Mouse (Mus musculus): Measurements from ENCODE around the gene Pard3b.

The Pard3b gene

DNA sequence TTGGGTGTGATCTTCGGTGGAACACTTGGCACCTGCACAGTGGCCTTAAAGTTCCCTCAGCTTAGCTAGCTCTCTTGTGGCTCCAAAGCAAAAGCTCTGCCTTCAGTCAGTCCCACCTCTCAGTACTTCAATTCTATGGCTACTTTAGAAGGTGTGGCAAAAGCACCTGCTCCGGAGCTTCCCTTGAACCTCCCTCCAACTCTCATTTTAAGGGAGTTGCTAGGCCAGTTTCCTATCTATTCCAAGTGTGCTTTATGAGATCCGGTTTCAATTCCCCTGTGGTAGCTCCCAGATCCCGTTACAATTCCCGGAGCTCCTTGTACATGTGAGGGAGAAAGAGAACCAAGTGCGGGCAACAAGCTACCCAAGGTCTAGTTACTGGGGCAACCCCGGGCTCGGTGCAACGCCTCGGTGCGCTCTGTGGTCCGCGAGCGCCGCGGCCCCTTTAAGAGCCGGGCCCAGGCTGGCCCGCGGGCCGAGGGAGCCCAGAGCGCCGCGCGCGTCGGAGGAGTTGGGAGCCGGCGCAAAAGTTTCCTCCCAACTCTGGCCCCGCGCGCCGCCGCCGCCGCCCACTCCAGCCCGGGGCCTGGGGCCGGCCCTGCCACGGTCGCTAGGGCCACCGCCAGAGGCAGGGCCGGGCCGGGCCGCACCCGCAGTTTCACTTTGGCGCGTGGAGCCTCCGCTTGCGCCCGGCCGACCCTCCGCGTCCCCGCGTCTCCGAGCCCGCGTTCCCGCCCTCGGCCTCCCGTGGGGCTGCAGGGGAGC is at the start of gene Pard3b:
Gene Pard3b, plus strand, starts transcription at position 478 of the 765 bp plus-strand sequence.
- peak; percentile 59 for DNase-seq (ENCODE audit: extremely low spot score)

DNA sequence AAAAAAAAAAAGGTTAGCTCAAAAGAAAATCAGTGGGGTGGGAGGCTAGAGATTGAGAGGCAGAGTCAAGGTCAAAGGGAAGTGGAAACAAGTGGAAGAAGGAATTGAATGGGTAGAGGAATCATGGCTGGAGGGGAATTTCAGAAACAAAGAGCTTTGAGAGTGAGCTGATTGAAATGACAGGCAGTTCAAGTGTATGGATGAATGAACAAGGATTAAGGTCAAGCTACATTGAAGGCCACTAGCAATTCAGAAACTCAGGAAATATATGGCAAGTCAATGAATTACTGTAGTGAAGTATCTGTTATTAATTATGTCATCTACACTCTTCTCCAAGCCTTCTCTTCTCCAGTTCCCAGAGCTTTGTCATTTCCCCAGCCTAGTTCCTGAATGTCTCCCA is 22.4 kb upstream of the Pard3b start:
- DNase-seq (ENCODE audit: extremely low spot score), result no peak

DNA sequence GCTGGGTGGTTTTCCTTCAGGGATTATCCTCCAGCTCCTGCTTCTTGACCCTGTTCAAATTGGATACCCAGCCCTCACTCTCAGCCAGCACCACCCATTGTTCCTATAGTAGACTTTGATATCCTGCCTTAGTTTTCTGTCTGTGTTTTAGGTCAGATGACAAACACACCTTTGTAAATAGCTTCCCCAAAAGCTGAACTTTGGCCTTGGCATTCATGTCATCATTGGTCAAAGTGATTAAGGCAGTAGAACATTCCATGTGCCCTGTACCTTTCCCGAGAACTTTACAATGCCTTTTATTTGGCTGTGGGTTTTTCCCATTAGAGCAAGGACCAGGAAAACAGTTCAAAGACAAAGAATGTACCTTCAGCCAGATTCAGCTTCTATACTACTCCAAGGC is 18.0 kb upstream of the Pard3b start:
- DNase-seq (ENCODE audit: extremely low spot score), result no peak

DNA sequence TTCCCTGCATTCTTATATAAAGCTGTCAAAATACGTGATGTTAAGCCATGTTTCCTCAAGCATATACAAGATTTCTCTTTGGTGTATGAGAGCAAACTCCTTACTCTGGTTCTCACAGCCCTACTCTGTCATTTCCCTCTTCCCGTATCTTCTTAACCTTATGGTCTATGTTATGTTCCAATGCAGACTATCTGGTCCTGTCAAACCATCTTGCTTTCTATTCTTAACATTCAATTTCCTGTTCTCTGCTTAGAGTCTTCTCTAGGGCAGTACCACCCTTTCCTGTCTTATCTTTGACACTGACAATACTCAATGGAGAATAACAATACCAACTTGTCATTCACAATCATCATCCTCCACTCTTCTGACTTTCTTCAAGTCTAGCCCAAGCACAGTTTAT is 8.8 kb upstream of the Pard3b start:
- DNase-seq (ENCODE audit: extremely low spot score), result no peak

DNA sequence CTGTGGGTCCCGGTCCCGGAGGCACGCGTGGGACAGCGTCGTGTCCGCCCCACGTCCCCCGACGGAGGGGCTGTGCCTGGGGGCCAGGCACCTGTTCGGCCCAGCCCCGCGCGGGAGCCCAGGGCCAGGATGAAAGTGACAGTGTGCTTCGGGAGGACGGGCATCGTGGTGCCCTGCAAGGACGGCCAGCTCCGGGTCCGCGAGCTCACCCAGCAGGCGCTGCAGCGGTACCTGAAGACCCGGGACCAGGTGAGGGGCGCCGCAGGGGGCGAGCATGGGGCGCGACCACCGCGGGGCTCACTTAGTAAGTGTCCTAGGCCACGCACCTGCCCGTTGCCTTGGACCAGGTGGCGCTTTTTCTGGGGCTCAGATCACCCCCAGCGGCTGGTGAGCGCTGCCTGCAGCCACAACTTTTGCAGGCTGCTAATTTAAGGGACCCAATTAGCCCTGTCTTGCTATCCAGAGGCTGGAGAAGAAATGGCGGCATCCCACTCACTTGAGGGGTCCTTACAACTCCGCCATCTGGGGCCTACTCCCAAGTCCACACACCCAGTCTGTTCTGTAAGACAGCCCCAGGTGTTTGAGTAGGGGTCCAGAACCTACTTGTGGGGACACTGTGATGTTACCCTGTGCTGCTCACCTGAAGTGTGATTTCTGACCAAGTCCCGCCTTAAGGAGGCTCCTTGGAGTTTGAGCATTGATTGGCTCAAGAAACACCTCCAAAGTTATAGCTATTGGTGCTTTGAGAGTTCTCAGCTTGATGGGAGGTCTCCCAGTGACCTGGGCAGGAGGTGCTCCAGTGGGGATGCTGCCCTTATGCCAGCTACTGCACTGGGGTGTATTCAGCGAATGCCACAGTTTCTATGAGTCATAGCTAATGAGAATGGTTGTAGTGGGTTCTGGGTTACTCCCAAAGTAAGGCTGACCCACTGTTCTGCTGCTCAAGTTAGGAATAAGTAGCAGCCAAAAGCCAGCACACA is 780 bp downstream of the Pard3b start:
- DNase-seq (ENCODE audit: extremely low spot score), result peak; percentile 43

DNA sequence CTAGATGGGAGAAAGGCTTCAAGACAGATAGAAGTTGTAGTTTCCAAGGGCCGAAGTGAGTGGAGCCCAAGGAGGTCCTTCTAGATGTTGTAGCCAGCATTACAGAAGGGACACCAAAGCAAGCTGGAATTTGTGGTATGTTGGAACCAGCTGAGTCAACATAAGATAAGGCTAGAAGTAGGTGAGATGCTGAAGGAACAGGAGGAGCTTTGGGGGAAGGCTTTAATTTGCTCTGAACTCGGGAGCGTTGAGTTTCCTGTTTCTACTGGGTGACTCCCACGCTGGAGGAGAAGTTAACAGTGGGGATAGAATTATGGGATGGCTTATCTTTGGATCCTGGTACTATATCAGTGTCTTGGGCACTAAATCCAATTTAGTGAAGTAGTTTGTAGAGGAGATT is 3.3 kb downstream of the Pard3b start:
- no peak for DNase-seq (ENCODE audit: extremely low spot score)

DNA sequence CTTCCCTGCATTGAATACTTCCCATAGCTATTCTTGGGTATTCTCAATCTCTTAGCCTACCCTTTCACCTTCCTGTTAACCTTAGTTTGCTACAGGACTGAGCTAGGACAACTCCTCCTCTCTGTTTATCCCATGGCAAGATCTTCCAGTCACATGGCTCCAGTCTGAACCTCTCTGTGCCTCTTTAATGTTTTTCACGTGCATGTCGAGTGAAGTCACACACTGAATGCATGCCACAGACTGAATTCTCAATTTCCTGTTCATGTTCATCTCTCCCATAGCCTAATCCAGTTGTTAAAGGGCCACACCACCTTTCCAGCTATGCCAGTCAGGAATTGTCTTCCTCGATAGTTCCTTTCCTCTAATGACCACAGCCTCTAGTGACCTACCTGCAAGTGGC is 6.4 kb downstream of the Pard3b start:
- DNase-seq (ENCODE audit: extremely low spot score), result no peak

DNA sequence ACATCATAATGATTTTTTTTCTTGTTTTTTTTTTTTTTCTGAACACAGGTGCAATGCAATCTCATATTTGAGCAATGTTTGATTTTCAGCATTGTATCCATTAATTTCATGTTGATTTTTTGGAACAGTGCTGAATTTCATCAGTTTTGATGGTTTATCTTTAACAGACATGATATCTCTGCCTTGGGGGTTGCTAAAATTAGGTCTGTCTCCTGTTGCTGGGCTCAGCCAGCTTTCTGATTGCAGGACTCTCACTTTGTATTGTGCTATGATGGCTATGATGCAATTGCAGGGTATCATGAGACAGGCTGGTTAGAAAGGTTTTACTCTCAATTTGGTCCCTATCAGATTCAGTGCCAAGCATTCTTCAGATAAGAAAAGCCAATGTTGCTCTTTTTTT is 11.3 kb downstream of the Pard3b start:
- no peak for DNase-seq (ENCODE audit: extremely low spot score)

DNA sequence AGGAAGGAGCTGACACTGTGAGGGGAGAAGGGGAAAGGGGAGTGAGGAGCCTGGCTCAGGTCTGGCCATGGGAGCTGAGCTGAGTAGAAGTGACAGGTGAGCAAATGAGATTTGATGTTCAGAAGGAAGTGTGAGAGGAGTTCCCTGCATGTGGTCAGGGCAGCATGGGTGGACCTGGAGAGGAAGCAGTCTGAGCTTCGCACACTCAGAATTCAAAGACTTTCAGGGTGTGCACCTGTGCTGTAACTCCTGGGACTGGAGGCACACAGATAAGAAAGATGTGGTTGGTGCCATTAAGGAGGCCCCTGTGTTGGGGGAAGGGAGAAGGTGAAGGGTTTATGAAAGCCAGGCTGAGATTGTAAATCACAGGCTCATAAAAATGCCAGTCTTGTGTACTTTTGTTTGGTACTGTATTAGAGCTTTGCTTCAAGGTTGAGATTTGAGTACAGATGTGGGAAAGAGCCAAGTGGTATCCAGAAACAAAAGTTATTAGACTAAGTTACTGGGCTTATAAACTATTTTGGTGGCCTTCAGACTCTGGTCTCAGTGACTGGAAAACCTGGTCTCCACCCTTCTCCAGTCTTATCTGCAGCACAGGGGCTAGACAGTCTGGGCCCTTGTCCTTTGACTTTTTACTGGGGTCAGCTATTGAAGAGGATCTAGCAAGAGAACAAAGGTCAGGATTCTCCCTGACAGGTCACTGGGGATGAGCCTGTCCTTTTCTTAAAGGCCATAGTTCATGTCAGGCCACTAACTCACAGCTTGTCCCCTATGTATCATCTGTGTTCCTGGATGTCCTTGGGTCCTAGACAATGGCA is 13.0 kb downstream of the Pard3b start:
- peak; percentile 24 for DNase-seq (ENCODE audit: extremely low spot score)

DNA sequence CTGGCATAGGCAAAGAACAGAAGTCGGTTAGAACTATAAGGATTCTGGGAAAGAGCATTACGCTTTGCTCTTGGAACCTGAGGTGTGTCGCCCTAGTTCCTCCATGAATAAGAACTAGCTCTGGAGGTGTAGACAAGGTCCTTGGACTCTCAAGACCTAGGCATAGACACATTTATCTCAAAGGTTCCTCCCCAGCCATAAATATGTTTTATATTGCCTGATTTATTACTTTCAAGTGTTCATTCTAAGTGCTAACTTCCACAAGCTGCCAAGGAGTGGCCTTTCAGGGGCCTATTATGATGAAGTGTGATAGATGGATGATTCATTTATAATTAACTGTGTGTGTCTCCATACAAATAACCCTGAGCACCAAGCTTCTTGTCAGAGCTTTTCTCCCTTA is 19.1 kb downstream of the Pard3b start:
- DNase-seq (ENCODE audit: extremely low spot score), result no peak

DNA sequence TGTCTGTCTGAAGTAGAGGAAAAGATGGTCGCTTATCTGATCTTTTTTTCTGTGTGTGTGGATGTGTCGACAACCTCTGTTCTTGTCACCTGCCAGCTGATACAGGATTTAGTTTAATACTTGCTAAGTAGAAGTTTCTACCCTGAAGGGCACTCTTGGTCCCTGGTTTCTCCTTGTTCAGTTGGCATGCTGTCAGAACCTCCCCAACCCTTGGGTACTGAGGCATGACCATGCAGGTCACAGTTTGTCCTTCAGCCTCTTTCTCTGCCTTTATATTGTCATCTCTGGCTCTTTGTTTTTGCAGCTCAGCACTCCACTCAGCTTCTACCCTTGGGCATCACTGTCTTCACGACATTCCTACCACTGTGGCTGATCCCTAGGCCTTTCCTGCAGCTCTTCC is 21.3 kb downstream of the Pard3b start:
- no peak for DNase-seq (ENCODE audit: extremely low spot score)

DNA sequence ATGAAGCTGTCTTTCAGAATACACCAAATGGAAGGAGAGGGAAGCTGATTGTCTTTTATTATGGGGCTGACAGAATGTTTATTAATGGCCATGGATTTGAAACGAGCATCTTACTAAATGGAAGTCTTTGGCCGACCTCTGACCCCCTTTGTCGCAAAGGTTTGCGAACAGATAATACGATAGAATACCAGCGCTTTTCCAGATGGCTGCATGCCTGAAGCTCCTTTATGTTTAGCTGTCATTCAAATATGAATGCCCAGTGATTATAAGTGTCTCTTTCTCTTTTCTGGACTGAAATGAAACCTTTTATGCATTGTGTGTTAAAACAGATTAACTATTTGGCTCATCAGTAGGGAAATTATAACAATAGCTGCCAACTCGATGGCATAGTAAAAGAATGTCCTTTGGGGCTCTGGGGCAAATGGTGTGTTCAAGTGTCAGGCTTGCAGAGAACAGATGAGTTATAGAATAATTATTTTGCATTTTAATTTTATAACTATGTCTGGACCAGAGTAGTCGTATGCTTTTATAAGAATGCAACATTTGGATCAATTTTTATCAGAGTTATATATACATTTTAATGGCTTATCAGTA is 46.7 kb downstream of the Pard3b start:
- peak; percentile 60 for DNase-seq (ENCODE audit: extremely low spot score)

DNA sequence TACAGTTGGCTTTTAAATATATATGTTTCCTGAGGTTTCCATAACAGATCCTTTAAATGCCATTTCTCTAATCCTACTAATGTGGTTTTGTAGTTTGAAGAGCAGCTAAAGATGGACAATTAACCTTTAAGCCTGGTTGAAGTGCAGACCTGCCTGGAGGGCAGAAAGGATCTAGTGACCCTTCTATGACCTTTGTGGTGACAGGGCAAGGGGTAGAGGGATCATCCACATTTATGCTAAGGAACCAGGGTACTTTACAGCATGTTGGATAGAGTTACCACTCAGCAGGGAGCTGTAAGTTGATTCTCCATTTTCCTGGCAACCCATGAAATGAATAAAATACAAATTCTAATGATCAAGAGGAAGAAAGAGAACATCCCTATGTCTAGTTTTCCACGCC is 47.3 kb downstream of the Pard3b start:
- DNase-seq (ENCODE audit: extremely low spot score), result peak; percentile 55

DNA sequence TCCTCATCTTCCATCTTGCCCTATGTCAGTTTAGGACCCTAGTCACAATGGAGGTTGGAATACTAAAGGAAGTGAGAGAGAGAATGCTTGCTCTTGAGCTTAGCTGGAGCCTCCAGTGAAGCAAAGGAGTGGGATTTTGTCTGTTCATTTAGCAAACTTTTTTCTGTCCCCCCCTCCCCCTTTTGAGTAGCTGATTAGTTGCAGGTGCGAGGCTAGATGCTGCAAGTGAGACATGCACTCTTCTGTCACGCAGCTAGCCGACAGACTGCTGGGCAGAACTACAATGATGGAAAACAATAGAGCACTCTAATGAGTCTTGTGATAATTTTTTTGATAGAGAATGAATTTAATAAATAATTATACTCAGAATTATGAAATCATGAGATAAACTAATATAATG is 49.7 kb downstream of the Pard3b start:
- no peak for DNase-seq (ENCODE audit: extremely low spot score)

DNA sequence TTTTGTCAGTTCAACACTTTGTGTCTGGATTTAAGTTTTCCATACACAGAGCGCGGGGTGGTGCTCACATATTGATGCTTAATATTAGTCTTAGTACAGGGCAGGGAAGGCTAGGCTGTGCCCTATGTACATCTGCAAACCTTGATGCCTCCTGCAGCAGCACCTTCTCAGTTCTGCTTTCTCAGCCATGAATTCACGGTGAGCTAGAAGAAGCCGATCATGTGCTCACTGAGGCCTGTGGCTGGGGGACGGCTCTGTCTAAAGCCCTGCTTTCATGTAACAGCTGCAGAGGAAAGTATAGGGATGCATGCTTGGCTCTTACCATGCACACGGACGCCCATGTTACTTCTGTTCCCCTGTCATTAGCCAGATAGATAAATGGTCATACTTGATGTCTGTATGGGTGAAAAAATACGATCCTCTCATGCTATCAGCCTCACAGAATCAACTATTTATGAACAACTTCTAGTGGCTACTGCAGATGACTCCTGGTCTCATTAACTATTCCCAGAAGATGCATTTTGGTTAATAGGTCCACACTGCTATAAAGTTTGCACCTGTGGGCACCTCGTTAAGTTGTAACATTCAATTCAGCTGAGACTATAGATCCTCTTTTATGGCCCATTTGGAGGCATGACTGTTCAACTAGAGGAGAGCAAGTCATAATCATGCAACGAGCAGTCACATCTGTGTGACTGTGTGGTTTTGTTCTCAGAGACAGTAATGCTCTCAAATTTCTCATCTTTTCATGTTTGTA is 60.0 kb downstream of the Pard3b start:
- DNase-seq (ENCODE audit: extremely low spot score), result no peak

DNA sequence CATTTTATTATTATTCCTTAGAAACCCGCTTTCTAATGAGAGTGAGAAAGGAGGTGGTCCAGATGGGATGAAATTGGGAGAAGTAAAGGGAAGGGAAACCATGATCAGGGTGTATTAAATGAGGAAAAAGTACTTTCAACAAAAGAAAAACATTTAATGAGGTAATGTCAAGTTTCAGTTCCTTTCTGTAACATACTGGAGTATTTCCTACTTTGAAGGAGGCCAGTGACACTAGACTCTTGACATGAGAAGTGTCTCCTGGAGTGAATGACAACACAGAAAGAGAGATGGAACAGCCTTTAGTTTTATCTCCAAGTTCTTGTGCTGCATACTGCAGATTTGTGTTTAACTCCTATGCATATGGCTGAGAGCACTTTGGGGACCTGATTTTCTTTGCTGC is 71.2 kb downstream of the Pard3b start:
- no peak for DNase-seq (ENCODE audit: extremely low spot score)

DNA sequence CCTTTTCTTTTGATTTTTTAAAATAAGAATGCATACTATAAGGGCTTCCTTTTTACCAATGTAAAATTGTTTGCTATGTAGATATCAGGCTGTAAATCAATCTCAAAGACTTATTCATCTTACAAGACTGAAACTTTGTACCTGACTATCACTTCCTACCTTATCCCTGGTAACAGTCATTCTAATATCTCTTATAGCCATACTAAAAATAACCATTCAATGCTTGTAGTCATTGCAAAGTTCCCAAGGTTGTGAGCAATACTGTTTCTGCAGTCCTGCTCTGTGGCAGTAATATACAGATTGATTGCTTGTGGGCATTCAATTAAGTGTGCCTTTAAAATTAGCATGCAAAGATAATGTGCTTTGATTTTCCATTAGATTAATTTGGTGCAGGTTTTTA is 72.9 kb downstream of the Pard3b start:
- DNase-seq (ENCODE audit: extremely low spot score), result no peak

DNA sequence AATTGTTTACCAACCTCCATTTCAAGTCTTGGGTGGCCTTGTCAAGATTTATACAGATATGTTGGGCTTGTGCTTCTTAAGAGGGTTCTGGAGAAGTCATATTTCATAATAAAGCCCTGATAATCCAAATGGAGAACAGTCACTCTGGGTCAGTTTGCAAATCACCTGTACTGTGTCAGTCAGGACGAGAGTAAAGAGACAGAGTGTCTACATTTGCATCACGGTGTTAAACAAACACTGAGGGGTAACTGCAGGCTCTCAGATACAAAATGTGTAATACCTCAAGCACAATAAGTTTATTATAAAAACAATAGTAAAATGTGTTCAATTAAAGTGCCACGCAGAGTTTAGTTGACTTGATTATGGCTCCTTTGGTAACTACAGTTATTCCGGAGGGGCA is 91.0 kb downstream of the Pard3b start:
- no peak for DNase-seq (ENCODE audit: extremely low spot score)

DNA sequence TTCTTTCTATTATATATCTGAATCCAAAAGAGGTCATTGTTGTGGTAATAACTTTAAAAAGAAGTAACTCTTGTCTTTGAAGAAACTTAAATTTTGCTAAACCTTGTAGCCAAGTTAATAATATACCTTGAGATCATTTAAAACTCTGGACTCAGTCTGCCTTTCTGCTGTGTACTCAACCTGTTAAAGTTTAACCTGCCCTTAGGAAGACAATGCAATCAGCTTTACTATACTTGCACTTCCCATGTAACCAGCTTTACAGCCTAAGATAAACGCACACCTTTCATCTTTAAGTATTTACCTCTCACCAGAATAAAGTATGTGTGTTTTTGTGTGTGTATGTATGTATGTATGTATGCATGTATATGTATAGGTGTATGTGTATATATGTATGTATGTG is 97.9 kb downstream of the Pard3b start:
- no peak for DNase-seq (ENCODE audit: extremely low spot score)

DNA sequence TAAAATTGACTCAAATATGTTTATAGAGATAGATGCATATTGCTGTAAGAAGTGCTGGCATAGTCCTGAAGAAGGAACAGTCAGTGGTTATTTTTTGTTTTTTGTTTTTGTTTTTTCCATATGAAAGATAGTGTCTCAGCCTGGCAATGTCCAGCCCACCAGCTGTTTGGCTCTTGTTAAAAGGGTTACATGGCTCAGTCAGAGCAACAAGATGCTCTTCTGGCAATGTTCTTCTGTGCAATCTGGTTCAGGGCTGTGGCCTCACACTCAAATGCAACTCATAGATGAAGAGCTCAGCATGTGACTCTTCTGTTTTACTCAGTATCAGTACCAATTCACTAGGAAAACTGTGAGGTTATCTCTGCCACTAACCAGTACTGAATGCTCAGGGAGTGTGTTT is 104.2 kb downstream of the Pard3b start:
- no peak for DNase-seq (ENCODE audit: extremely low spot score)

DNA sequence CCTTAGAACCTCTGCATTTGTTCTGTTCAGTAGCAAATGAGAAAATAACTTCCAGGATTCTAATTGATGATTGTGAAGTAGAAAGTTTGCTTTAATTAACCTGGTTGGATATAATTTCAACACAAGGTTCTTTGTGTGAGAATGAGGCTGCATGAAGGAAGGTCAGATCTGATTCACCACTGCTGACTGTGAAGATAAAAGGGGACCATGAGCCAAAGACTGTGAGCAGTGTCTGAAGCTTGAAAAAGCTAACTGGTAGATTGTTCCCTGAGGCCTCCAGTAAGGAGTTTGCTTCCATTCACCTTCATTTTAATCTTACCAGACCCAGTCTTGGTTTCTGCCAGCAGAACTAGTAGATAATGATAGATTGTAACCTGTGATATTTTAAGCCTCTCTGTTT is 108.9 kb downstream of the Pard3b start:
- no peak for DNase-seq (ENCODE audit: extremely low spot score)

Data from embryo, embryonic 9.5 days (tissue).